In the genomic region with DNA sequence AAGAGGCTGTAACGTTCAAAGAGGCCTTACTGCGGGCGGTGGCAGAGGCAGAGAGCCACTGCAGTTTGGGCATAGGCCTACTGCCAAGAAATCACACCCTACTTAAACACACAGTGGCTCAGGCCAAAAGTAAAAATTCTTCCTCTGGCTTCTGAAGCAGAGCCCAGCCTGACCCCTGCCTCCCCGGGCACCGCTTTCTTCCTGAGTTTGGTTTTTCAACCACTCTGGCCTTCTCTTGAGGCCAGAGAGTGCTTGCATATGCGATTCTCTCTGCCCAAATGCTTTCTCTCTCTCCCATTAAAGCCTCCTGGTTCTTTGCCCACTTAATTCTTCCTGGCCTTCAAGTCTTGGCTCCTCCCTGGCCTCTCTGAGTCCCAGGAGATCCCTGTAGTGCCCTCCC, we compare ENCODE assay signal across 21 mouse cellular contexts. TPM values are rescaled to one million over a fixed set of nuclear protein-coding genes. Genes with fewer than 3 reads are reported as not detected.
DNase-seq lines count a peak whose midpoint lies in the region; ATAC-seq and TF ChIP-seq lines count a peak whose summit lies in the region.
"Had no signal": no experiment of that assay in that cellular context is flagged by ENCODE, and none has a peak within 500 bp of the region (broad histone marks: within the 10 kb centered on the region; RNA-seq: fewer than 3 reads in every experiment).

No protein-coding gene starts in this region.

- H3K9ac ChIP-seq in liver, adult 2 months (ENCODE audit: low read depth, low read length), result no peak overlapping the region
- H3K9ac ChIP-seq in liver, embryonic 11.5 days (ENCODE audit: low read depth, low read length), result no peak overlapping the region
- H3K9ac ChIP-seq in neural tube, embryonic 15.5 days (replicated peaks), result no peak overlapping the region
- H3K9ac ChIP-seq: forebrain, embryonic 15.5 days; heart, embryonic 15.5 days; hindbrain, embryonic 13.5 days had no signal

- no peak overlapping the region for H3K4me3 ChIP-seq in liver, adult 2 months (ENCODE audit: insufficient read depth, low read depth, low read length)
- H3K4me3 ChIP-seq in liver, embryonic 11.5 days (ENCODE audit: low read depth, low read length), result no peak overlapping the region
- no peak overlapping the region for H3K4me3 ChIP-seq in neural tube, embryonic 15.5 days (replicated peaks)
- H3K4me3 ChIP-seq: erythroblast, embryonic 14.5 days; forebrain, embryonic 15.5 days; heart, adult 2 months; heart, embryonic 15.5 days; hindbrain, embryonic 13.5 days had no signal

- no peaks in the 10 kb centered on the region for H3K36me3 ChIP-seq in liver, adult 2 months (ENCODE audit: control insufficient read depth, insufficient read depth, low read length)
- no peaks in the 10 kb centered on the region for H3K36me3 ChIP-seq in liver, embryonic 11.5 days (ENCODE audit: control insufficient read depth, insufficient read depth, low read length)
- H3K36me3 ChIP-seq in neural tube, embryonic 15.5 days, result no peaks in the 10 kb centered on the region
- H3K36me3 ChIP-seq: forebrain, embryonic 15.5 days; heart, embryonic 15.5 days; hindbrain, embryonic 13.5 days had no signal

- no peak for TF ChIP-seq CTCF in liver, adult 2 months (IDR thresholded peaks at IDR 0.05; ENCODE audit: low read depth, low read length)

- TF ChIP-seq POLR2A in liver, adult 2 months (IDR thresholded peaks at IDR 0.05; ENCODE audit: extremely low read depth, insufficient read depth, low read length), result no peak

- H3K79me2 ChIP-seq in liver, adult 2 months (ENCODE audit: control insufficient read depth, insufficient read depth, low read length), result no peaks in the 10 kb centered on the region

- no peak overlapping the region for H3K4me2 ChIP-seq in liver, embryonic 11.5 days
- no peak overlapping the region for H3K4me2 ChIP-seq in neural tube, embryonic 15.5 days
- H3K4me2 ChIP-seq: forebrain, embryonic 15.5 days; heart, embryonic 11.5 days; heart, embryonic 15.5 days; hindbrain, embryonic 13.5 days had no signal

- H3K27me3 ChIP-seq in liver, adult 2 months (ENCODE audit: control insufficient read depth, insufficient read depth, low read length), result no peaks in the 10 kb centered on the region
- H3K27me3 ChIP-seq in liver, embryonic 11.5 days (replicated peaks; ENCODE audit: control insufficient read depth, insufficient read depth, low read length), result no peaks in the 10 kb centered on the region
- no peaks in the 10 kb centered on the region for H3K27me3 ChIP-seq in neural tube, embryonic 15.5 days (replicated peaks)
- H3K27me3 ChIP-seq: forebrain, embryonic 15.5 days; hindbrain, embryonic 13.5 days had no signal

- no peaks in the 10 kb centered on the region for H3K4me1 ChIP-seq in liver, adult 2 months (ENCODE audit: control insufficient read depth, insufficient read depth, low read length)
- no peaks in the 10 kb centered on the region for H3K4me1 ChIP-seq in liver, embryonic 11.5 days (replicated peaks; ENCODE audit: control insufficient read depth, insufficient read depth, low read length)
- H3K4me1 ChIP-seq in neural tube, embryonic 15.5 days, result peaks cover 6% of the 10 kb centered on the region; the same call in 1 of the 2 replicates
- H3K4me1 ChIP-seq: forebrain, embryonic 15.5 days; heart, embryonic 15.5 days; hindbrain, embryonic 13.5 days had no signal

- H3K9me3 ChIP-seq in liver, embryonic 11.5 days (ENCODE audit: control insufficient read depth, low read length), result no peaks in the 10 kb centered on the region
- no peaks in the 10 kb centered on the region for H3K9me3 ChIP-seq in neural tube, embryonic 15.5 days (replicated peaks)
- H3K9me3 ChIP-seq: forebrain, embryonic 15.5 days; heart, embryonic 15.5 days; hindbrain, embryonic 13.5 days had no signal

- WGBS in liver, adult 2 months, result 46% methylated on average over 6 of the region's 6 CpGs
- WGBS in liver, embryonic 11.5 days, result 76% methylated on average over 6 of the region's 6 CpGs
- WGBS in neural tube, embryonic 15.5 days, result 79% methylated on average over 6 of the region's 6 CpGs

- no peak for ATAC-seq in liver, embryonic 11.5 days (replicated peaks; ENCODE audit: low FRiP score)
- ATAC-seq in neural tube, embryonic 15.5 days (ENCODE audit: low FRiP score), result no peak
- ATAC-seq in frontal cortex, adult (ENCODE audit: low TSS enrichment), result no peak
- ATAC-seq: forebrain, embryonic 15.5 days; hindbrain, postnatal 0 days had no signal

- H3K27ac ChIP-seq in liver, adult 2 months (replicated peaks; ENCODE audit: insufficient read depth, low read depth, low read length), result no peak overlapping the region
- no peak overlapping the region for H3K27ac ChIP-seq in liver, embryonic 11.5 days (ENCODE audit: low read depth, low read length)
- H3K27ac ChIP-seq in neural tube, embryonic 15.5 days (replicated peaks), result 0 out of 2 replicates have a peak overlapping the region, but pooled peaks have one; percentile 9
- H3K27ac ChIP-seq: forebrain, embryonic 15.5 days; heart, adult 2 months; heart, embryonic 15.5 days; hindbrain, embryonic 13.5 days; hindbrain, postnatal 0 days had no signal

- peak; percentile 31 for DNase-seq in adrenal gland, postnatal 10 days
- no peak for DNase-seq in adrenal gland, postnatal 36 days
- DNase-seq in liver, adult 2 months (ENCODE audit: extremely low read depth, low read depth, low spot score), result peak; percentile 49
- DNase-seq in liver, embryonic 11.5 days (ENCODE audit: low spot score), result no peak
- DNase-seq in neural tube, embryonic 10.5 days (ENCODE audit: extremely low spot score, low spot score), result no peak
- DNase-seq: cerebellum, adult 11-12 months; cerebellum, adult 9-10 months; cerebellum, postnatal 25 days; gastrocnemius, postnatal 10 days; heart, adult 2 months; heart, postnatal 14 days had no signal

RNA-seq across cellular contexts. Expression of a gene that starts 39.5 kb away (rescaled TPM):
- total RNA-seq in adrenal gland, postnatal 10 days (2021), result under 1 TPM; 0.15 to 0.24 TPM
- under 1 TPM in 1 of 2 experiments, not detected in 1; 0.10 TPM for total RNA-seq in adrenal gland, postnatal 36 days (2021)
- not detected in 2 replicates for total RNA-seq in liver, adult 2 months (2014; rRNA removed)
- 0.82 TPM in 1 of 2 replicates, not detected in the other for polyA plus RNA-seq in liver, adult 2 months (2012; rRNA removed)
- polyA plus RNA-seq in liver, embryonic 11.5 days (2014; fragmentation: Nextera tagmentation; extraction: Ambion mirVana), result 0.06 TPM in 1 of 2 replicates, not detected in the other
- 2.5 and 3.9 TPM in 2 replicates for polyA plus RNA-seq in neural tube, embryonic 15.5 days (2015; fragmentation: Nextera tagmentation; extraction: Ambion mirVana)
- total RNA-seq: heart, adult 2 months; heart, postnatal 14 days; hematopoietic stem cell, adult 5-6 weeks; MEL had no signal
- polyA plus RNA-seq: erythroblast, embryonic 14.5 days; heart, embryonic 11.5 days had no signal

Comparison
In these comparisons a context has a peak if more than half of its experiments do, and no peak if none do; other contexts are left out.
1. DNase-seq: peak in adrenal gland, postnatal 10 days (single experiment) and liver, adult 2 months (single experiment); none in adrenal gland, postnatal 36 days (0 of 2), liver, embryonic 11.5 days (single experiment) and neural tube, embryonic 10.5 days (single experiment).